Mouse (Mus musculus): ENCODE data around the gene Atp8a1. TPM values are rescaled to one million over a fixed set of nuclear protein-coding genes. Genes with fewer than 3 reads are reported as not detected.

The Atp8a1 gene
- total and polyA plus RNA-seq, 2 experiments from 2014 or later: 30.9 to 83.8 TPM

- WGBS: 85% methylated on average over 12 of the region's 12 CpGs
These were observed 226.0 kb downstream of the Atp8a1 start for GRCm38 (mm10) chr5:67621230-67621629.

DNA sequence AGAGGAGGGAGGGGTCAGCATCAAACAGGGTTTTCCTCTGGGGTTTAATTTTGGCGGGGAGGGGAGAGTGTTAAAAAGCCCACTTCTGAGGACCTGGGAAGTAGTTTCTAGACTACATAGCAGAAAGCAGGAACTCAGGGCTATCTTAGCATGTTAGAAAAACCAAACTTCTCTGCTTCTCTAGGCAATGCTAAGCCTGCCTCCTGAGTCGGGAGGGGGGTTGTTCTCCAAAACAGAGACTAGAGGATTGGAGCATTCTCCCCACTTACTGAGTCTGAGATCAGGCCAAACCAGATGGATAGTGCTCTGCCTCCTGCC, 237.8 kb downstream of the Atp8a1 start:
- ATAC-seq (no peak), DNase-seq (no peak)
- Histone ChIP-seq H3K36me3 (ENCODE audit: insufficient read depth) (no peaks in the 10 kb centered on the region), H3K27ac (ENCODE audit: low read depth, low read length) (no peak overlapping the region), H3K4me2 (ENCODE audit: low read depth) (no peak overlapping the region), H3K9ac (no peak overlapping the region), H3K9me3 (ENCODE audit: low read length) (no peaks in the 10 kb centered on the region), H3K4me1 (ENCODE audit: insufficient read depth) (peaks cover 6% of the 10 kb centered on the region; the same call in 1 of the 2 replicates), H3K27me3 (ENCODE audit: insufficient read depth, low read length) (peaks cover 35% of the 10 kb centered on the region), H3K4me3 (ENCODE audit: low read depth, low read length) (no peak overlapping the region)
- TF ChIP-seq CTCF (IDR thresholded peaks at IDR 0.05; ENCODE audit: low read depth): no peak
- WGBS: 34% methylated on average over 2 of the region's 2 CpGs

More at GRCm38 (mm10) chr5:67621230-67621629, 226.0 kb downstream of the Atp8a1 start:
- no peak overlapping the region for H3K4me2 ChIP-seq (ENCODE audit: low read depth)
- TF ChIP-seq CTCF (IDR thresholded peaks at IDR 0.05; ENCODE audit: low read depth): no peak
- H3K9ac ChIP-seq: no peak overlapping the region
- no peaks in the 10 kb centered on the region for H3K4me1 ChIP-seq (ENCODE audit: insufficient read depth)
- no peaks in the 10 kb centered on the region for H3K27me3 ChIP-seq (ENCODE audit: insufficient read depth, low read length)
- peaks cover 25% of the 10 kb centered on the region for H3K36me3 ChIP-seq (ENCODE audit: insufficient read depth)
- no peaks in the 10 kb centered on the region for H3K9me3 ChIP-seq (ENCODE audit: low read length)
- ATAC-seq (no peak), DNase-seq (no peak)
- H3K27ac ChIP-seq (ENCODE audit: low read depth, low read length): no peak overlapping the region
- H3K4me3 ChIP-seq (ENCODE audit: low read depth, low read length): no peak overlapping the region

GRCm38 (mm10) chr5:67608674-67609519, 238.3 kb downstream of the Atp8a1 start:
- TF ChIP-seq CTCF (IDR thresholded peaks at IDR 0.05; ENCODE audit: low read depth): no peak
- Histone ChIP-seq H3K36me3 (ENCODE audit: insufficient read depth) (no peaks in the 10 kb centered on the region), H3K9ac (no peak overlapping the region), H3K27ac (ENCODE audit: low read depth, low read length) (no peak overlapping the region), H3K4me1 (ENCODE audit: insufficient read depth) (peaks cover 6% of the 10 kb centered on the region; the same call in 1 of the 2 replicates), H3K4me2 (ENCODE audit: low read depth) (peak overlapping the region; percentile 66), H3K9me3 (ENCODE audit: low read length) (no peaks in the 10 kb centered on the region), H3K27me3 (ENCODE audit: insufficient read depth, low read length) (peaks cover 35% of the 10 kb centered on the region), H3K4me3 (ENCODE audit: low read depth, low read length) (peak overlapping the region; percentile 39)
- ATAC-seq (no peak), DNase-seq (no peak)
- 10% methylated on average over 31 of the region's 31 CpGs for WGBS

GRCm38 (mm10) chr5:67607804-67608673, 239.2 kb downstream of the Atp8a1 start, which contains the start of gene Shisa3:
Gene Shisa3, plus strand, starts transcription at chr5:67607882.
- Histone ChIP-seq H3K36me3 (ENCODE audit: insufficient read depth) (no peaks in the 10 kb centered on the region), H3K27me3 (ENCODE audit: insufficient read depth, low read length) (peaks cover 35% of the 10 kb centered on the region), H3K9me3 (ENCODE audit: low read length) (no peaks in the 10 kb centered on the region), H3K4me3 (ENCODE audit: low read depth, low read length) (peak within 1 kb of the TSS; percentile 39), H3K4me2 (ENCODE audit: low read depth) (peak within 1 kb of the TSS; percentile 66), H3K27ac (ENCODE audit: low read depth, low read length) (no peak within 1 kb of the TSS), H3K9ac (no peak within 1 kb of the TSS), H3K4me1 (ENCODE audit: insufficient read depth) (peaks cover 6% of the 10 kb centered on the region; the same call in 1 of the 2 replicates)
- peak; percentile 51 for DNase-seq
- 2% methylated on average over 85 of the region's 86 CpGs for WGBS
- TF ChIP-seq CTCF (IDR thresholded peaks at IDR 0.05; ENCODE audit: low read depth): no peak; the same call in 1 of the 2 replicates
- ATAC-seq: peak; percentile 72

DNA sequence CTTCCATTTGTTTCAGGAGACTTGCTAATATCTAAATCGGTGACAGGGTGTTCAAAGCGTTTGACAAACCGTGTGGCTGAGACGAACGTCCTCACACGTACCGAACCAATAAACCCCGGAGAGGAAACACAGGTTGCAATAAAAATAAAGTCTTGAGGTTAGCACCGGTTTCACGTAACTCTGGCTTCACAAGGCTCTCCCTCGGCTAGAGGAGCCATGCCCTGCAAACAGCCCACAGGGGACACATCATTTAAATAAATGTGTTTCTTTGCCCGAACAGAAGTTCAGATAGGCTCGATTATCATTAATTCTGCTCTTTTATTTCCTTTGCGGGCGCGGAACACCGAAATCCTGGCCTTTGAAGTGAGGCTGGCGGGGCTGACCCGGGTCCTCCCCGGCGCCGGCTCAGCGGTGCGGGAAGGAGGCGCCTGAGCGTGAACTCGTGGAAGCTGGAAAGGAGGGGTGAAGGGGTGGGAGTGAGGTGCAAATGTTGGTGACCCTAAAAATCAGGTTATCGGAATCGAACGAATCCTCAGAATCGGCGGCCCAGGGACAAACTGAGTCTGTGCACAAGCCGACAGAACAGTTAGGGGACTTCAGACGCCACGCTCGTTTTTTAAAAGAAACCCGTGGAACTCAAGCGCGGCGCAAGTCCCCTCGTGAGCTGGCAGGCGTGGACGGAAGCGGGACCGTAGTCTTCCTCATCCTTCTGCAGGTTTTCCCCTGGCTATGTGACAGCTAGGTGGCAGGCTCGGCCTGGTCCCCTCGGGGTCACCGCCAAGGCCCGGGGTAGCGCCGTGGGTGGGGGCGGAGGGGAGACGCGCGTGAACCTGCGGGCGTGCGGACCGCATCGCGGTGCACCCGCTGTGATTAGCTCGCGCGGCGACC, 240.1 kb downstream of the Atp8a1 start:
- H3K36me3 ChIP-seq (ENCODE audit: insufficient read depth): no peaks in the 10 kb centered on the region
- H3K9me3 ChIP-seq (ENCODE audit: low read length): no peaks in the 10 kb centered on the region
- H3K9ac ChIP-seq: no peak overlapping the region
- no peak overlapping the region for H3K27ac ChIP-seq (ENCODE audit: low read depth, low read length)
- peaks cover 6% of the 10 kb centered on the region; the same call in 1 of the 2 replicates for H3K4me1 ChIP-seq (ENCODE audit: insufficient read depth)
- H3K4me3 ChIP-seq (ENCODE audit: low read depth, low read length): peak overlapping the region; percentile 39
- WGBS: 2% methylated on average over 65 of the region's 66 CpGs
- peak overlapping the region; percentile 66 for H3K4me2 ChIP-seq (ENCODE audit: low read depth)
- ATAC-seq: no peak
- peak; percentile 85 for DNase-seq
- peaks cover 35% of the 10 kb centered on the region for H3K27me3 ChIP-seq (ENCODE audit: insufficient read depth, low read length)
- TF ChIP-seq CTCF (IDR thresholded peaks at IDR 0.05; ENCODE audit: low read depth): 0 out of 2 replicates have a peak, but pooled peaks have one; percentile 8

GRCm38 (mm10) chr5:67605951-67606350, 241.3 kb downstream of the Atp8a1 start:
- H3K27me3 ChIP-seq (ENCODE audit: insufficient read depth, low read length): peaks cover 35% of the 10 kb centered on the region
- no peak overlapping the region for H3K27ac ChIP-seq (ENCODE audit: low read depth, low read length)
- H3K9ac ChIP-seq: no peak overlapping the region
- WGBS: 48% methylated on average over 5 of the region's 5 CpGs
- no peaks in the 10 kb centered on the region for H3K9me3 ChIP-seq (ENCODE audit: low read length)
- H3K36me3 ChIP-seq (ENCODE audit: insufficient read depth): no peaks in the 10 kb centered on the region
- DNase-seq (no peak), ATAC-seq (no peak)
- no peak overlapping the region for H3K4me2 ChIP-seq (ENCODE audit: low read depth)
- H3K4me1 ChIP-seq (ENCODE audit: insufficient read depth): peaks cover 6% of the 10 kb centered on the region; the same call in 1 of the 2 replicates
- H3K4me3 ChIP-seq (ENCODE audit: low read depth, low read length): no peak overlapping the region
- TF ChIP-seq CTCF (IDR thresholded peaks at IDR 0.05; ENCODE audit: low read depth): no peak

Data from forebrain, postnatal 0 days (tissue).